Mouse (Mus musculus): ENCODE measurements around the gene Cops7a.

Gene Cops7a

GRCm38 (mm10) chr6:124965088-124965719 is at the start of gene Cops7a:
TSS of gene Cops7a (minus strand) at chr6:124965538.
- DNase-seq (ENCODE audit: low spot score in 2 of 2): peak; percentile 93 to 95

- DNase-seq (ENCODE audit: low spot score in 2 of 2): peak; percentile 73 to 80
Measured at GRCm38 (mm10) chr6:125009181-125010073, 44.1 kb upstream of the Cops7a start.

- DNase-seq (ENCODE audit: low spot score in 2 of 2): no peak
Measured at GRCm38 (mm10) chr6:125009129-125009180, 43.6 kb upstream of the Cops7a start, which contains the start of gene Zfp384. TSS of gene Zfp384 (plus strand) at chr6:125009145.

GRCm38 (mm10) chr6:125008586-125009128 is 43.3 kb upstream of the Cops7a start:
- peak; percentile 98 to 99 for DNase-seq (ENCODE audit: low spot score in 2 of 2)

GRCm38 (mm10) chr6:125008060-125008459 is 42.7 kb upstream of the Cops7a start:
- peak in 1 of 2 experiments; percentile 14 for DNase-seq (ENCODE audit: low spot score in 2 of 2)

- no peak for DNase-seq (ENCODE audit: low spot score in 2 of 2)
Measured at GRCm38 (mm10) chr6:125005086-125005485, 39.7 kb upstream of the Cops7a start.

- DNase-seq (ENCODE audit: low spot score in 2 of 2): no peak
Measured at GRCm38 (mm10) chr6:125003706-125004105, 38.4 kb upstream of the Cops7a start.

GRCm38 (mm10) chr6:124999546-124999945 is 34.2 kb upstream of the Cops7a start:
- DNase-seq (ENCODE audit: low spot score in 2 of 2): no peak

GRCm38 (mm10) chr6:124999091-124999490 is 33.8 kb upstream of the Cops7a start:
- DNase-seq (ENCODE audit: low spot score in 2 of 2): no peak

GRCm38 (mm10) chr6:124998066-124998465 is 32.7 kb upstream of the Cops7a start:
- DNase-seq (ENCODE audit: low spot score in 2 of 2): no peak

- peak; percentile 25 to 30 for DNase-seq (ENCODE audit: low spot score in 2 of 2)
Measured at GRCm38 (mm10) chr6:124996551-124997501, 31.5 kb upstream of the Cops7a start, which contains the start of gene Pianp. TSS of gene Pianp (plus strand) at chr6:124996694.

- no peak for DNase-seq (ENCODE audit: low spot score in 2 of 2)
Measured at GRCm38 (mm10) chr6:124995831-124996403, 30.6 kb upstream of the Cops7a start.

- DNase-seq (ENCODE audit: low spot score in 2 of 2): no peak
Measured at GRCm38 (mm10) chr6:124995246-124995645, 29.9 kb upstream of the Cops7a start.

- DNase-seq (ENCODE audit: low spot score in 2 of 2): no peak
Measured at GRCm38 (mm10) chr6:124993876-124994275, 28.5 kb upstream of the Cops7a start.

GRCm38 (mm10) chr6:124993365-124993764 is 28.0 kb upstream of the Cops7a start:
- no peak for DNase-seq (ENCODE audit: low spot score in 2 of 2)

GRCm38 (mm10) chr6:124992241-124992640 is 26.9 kb upstream of the Cops7a start:
- no peak for DNase-seq (ENCODE audit: low spot score in 2 of 2)

GRCm38 (mm10) chr6:124967766-124968165 is 2.4 kb upstream of the Cops7a start:
- DNase-seq (ENCODE audit: low spot score in 2 of 2): peak in 1 of 2 experiments; percentile 15

- no peak for DNase-seq (ENCODE audit: low spot score in 2 of 2)
Measured at GRCm38 (mm10) chr6:124966466-124967118, 1.3 kb upstream of the Cops7a start.

- DNase-seq (ENCODE audit: low spot score in 2 of 2): no peak
Measured at GRCm38 (mm10) chr6:124965747-124966146, 409 bp upstream of the Cops7a start.

GRCm38 (mm10) chr6:124964638-124965037 is 700 bp downstream of the Cops7a start:
- DNase-seq (ENCODE audit: low spot score in 2 of 2): no peak

GRCm38 (mm10) chr6:124961021-124961420 is 4.3 kb downstream of the Cops7a start:
- no peak for DNase-seq (ENCODE audit: low spot score in 2 of 2)
